Mouse (Mus musculus): ENCODE data around the gene Stpg3. TPM values are rescaled to one million over a fixed set of nuclear protein-coding genes. Genes with fewer than 3 reads are reported as not detected.
A peak's percentile ranks its signal among the peaks of the same experiment; 100 is the strongest.
"Not testable (repeated sequence)": the region's sequence is repeated elsewhere in the genome, so short reads cannot be mapped to it uniquely, and the experiment has no call there.

Gene Stpg3
- total and polyA plus RNA-seq, 2 experiments from 2014 or later = not detected

DNA sequence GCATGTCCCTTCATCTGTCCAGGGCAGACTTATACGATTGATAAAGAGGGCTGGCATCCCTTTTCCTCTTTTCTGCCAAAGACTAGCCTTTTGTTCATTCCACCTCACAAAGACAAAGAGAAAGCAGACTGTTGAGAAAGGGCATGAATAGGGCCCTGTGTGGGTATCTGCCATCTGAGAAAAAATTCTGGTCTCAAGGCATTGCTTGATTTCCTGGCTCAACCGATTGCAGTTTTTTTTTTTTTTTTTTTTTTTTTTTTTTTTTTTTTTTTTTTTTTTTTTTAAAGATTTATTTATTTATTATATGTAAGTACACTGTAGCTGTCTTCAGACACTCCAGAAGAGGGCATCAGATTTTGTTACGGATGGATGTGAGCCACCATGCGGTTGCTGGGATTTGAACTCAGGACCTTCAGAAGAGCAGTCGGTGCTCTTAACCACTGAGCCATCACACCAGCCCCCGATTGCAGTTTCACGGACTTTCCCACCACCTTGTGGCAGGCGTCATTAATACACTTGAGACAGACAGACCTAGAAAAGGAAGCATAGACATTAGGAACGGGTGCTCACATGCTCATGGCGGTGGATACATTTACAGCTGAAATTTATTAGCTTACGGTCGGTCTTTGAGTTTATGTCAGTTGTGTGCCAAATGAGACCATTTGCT is 42.1 kb upstream of the Stpg3 start:
- peak; percentile 44 for TF ChIP-seq CTCF (IDR thresholded peaks at IDR 0.05; ENCODE audit: low read depth)
- not testable (repeated sequence) for H3K27ac ChIP-seq; H3K27me3 ChIP-seq (ENCODE audit: insufficient read depth, low read length); DNase-seq (ENCODE audit: low spot score); H3K36me3 ChIP-seq (ENCODE audit: insufficient read depth, low read length); H3K9me3 ChIP-seq (ENCODE audit: low read length); ATAC-seq
- peak overlapping the region; percentile 76 for H3K4me2 ChIP-seq (ENCODE audit: low read depth, low read length)
- WGBS = 57% methylated on average over 11 of the region's 12 CpGs
- peak overlapping the region; percentile 89 for H3K4me3 ChIP-seq (ENCODE audit: low read length)
- H3K4me1 ChIP-seq (ENCODE audit: insufficient read depth, low read length) = peaks cover 13% of the 10 kb centered on the region
- peak overlapping the region; percentile 79 for H3K9ac ChIP-seq (replicated peaks; ENCODE audit: low read length)

DNA sequence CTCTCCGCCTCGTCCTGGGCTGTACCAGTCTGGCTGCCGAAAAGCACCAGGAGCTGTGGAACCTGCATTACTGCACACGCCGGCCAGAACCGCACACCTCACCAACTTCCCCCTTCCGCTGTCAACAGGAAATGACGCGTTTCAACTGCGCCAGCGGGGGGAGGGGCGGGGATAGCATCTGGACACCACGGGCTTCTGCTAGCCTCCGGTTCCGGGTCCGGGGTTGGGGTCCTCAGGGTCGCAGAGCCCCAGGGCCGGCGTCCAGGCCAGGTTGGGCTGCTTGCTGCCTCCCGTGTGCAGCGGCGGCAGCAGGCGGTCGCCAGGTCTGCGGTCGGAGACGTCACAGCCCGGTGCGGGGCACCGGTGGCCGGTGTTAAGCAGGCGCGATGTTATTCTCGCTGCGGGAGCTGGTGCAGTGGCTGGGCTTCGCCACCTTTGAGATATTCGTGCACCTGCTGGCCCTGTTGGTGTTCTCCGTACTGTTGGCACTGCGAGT is 40.9 kb upstream of the Stpg3 start, which contains the start of gene Tmem203:
TSS of gene Tmem203 (plus strand) at position 156 of the 496 bp plus-strand sequence.
- H3K4me1 ChIP-seq (ENCODE audit: insufficient read depth, low read length) = peaks cover 13% of the 10 kb centered on the region
- H3K27me3 ChIP-seq (ENCODE audit: insufficient read depth, low read length) = no peaks in the 10 kb centered on the region
- peaks cover 10% of the 10 kb centered on the region; the same call in 1 of the 2 replicates for H3K36me3 ChIP-seq (ENCODE audit: insufficient read depth, low read length)
- H3K4me2 ChIP-seq (ENCODE audit: low read depth, low read length) = peak within 1 kb of the TSS; percentile 76
- H3K27ac ChIP-seq = peak within 1 kb of the TSS; percentile 84
- H3K9ac ChIP-seq (replicated peaks; ENCODE audit: low read length) = peak within 1 kb of the TSS; percentile 79
- peak within 1 kb of the TSS; percentile 89 for H3K4me3 ChIP-seq (ENCODE audit: low read length)
- ATAC-seq (peak; percentile 91), DNase-seq (ENCODE audit: low spot score) (peak; percentile 94)
- H3K9me3 ChIP-seq (ENCODE audit: low read length) = no peaks in the 10 kb centered on the region
- WGBS = 0% methylated on average over 39 of the region's 39 CpGs
- no peak for TF ChIP-seq CTCF (IDR thresholded peaks at IDR 0.05; ENCODE audit: low read depth)

DNA sequence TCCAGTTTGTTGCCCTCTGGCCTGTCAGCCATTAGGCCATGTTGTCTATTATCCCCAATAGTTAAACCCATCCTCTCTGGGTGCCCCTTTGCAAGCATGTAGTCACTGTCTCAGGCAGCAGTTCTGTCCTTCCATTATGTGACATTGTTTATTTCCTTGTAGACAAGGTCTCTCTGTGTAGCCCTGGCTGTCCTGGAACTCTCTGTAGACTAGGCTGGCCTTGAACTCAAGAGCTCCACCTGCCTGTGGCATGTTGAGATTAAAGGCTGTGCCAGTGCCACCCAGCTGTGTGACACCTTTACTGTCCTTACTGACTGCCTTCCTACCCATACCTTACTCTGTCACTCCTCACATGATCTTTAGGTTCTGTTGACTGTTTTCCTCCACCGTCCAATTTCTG is 37.9 kb upstream of the Stpg3 start:
- Histone ChIP-seq H3K9me3 (ENCODE audit: low read length) (no peaks in the 10 kb centered on the region), H3K4me2 (ENCODE audit: low read depth, low read length) (no peak overlapping the region), H3K27ac (no peak overlapping the region), H3K4me3 (ENCODE audit: low read length) (no peak overlapping the region), H3K36me3 (ENCODE audit: insufficient read depth, low read length) (peaks cover 10% of the 10 kb centered on the region; the same call in 1 of the 2 replicates), H3K9ac (replicated peaks; ENCODE audit: low read length) (no peak overlapping the region), H3K27me3 (ENCODE audit: insufficient read depth, low read length) (no peaks in the 10 kb centered on the region), H3K4me1 (ENCODE audit: insufficient read depth, low read length) (peaks cover 13% of the 10 kb centered on the region)
- DNase-seq (ENCODE audit: low spot score) = no peak
- 85% methylated on average over 1 of the region's 1 CpGs for WGBS
- no peak for ATAC-seq
- TF ChIP-seq CTCF (IDR thresholded peaks at IDR 0.05; ENCODE audit: low read depth) = peak; percentile 54

DNA sequence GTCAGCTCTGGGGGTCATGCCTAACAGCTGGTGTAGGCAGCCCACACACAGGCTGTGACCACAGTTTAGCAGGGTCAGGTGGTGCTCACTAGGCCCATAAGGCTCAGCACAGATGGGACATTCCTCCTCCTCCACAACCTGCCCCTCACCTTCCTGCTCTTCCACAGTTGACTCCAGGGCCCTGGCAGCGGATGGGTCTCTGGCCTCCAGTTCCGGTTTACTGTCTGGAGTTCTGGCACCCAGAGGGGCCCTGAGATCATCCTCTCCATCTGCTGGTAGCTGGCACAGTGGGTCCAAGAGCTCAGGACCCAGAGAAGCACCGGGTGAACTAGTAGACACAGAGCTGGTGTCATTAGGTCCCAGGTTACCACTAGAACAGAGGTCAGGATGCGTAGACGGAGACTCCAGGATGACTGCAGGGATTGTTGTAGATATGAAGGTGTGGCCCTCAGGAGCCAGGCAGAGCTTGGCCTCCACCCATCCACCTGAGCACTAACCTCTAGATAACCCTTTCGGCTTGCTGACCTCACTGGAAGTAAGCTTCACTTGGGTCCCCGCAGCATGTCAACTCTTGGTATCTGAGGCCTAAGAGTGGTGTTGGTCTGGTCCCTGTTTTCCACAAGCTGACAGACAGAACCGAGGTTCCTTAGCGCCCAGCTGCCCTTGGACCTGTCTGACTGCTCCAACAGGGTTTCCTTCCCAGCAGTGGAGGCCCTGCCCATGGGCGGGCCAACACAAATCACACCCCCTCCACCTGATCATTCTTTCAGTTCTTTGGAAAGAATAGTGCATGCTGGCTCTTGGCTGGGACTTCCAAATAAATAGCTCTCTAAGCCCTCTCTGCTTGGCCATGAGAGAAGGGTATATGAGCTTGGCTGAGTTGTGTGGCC is 32.0 kb upstream of the Stpg3 start, which contains the start of gene AL732309.1:
TSS of gene AL732309.1 (minus strand) at position 681 of the 890 bp plus-strand sequence.
- WGBS = 92% methylated on average over 10 of the region's 10 CpGs
- Histone ChIP-seq H3K4me3 (ENCODE audit: low read length) (no peak within 1 kb of the TSS), H3K9me3 (ENCODE audit: low read length) (no peaks in the 10 kb centered on the region), H3K4me1 (ENCODE audit: insufficient read depth, low read length) (peaks cover 7% of the 10 kb centered on the region), H3K27ac (no peak within 1 kb of the TSS), H3K27me3 (ENCODE audit: insufficient read depth, low read length) (no peaks in the 10 kb centered on the region), H3K9ac (replicated peaks; ENCODE audit: low read length) (no peak within 1 kb of the TSS), H3K4me2 (ENCODE audit: low read depth, low read length) (no peak within 1 kb of the TSS), H3K36me3 (ENCODE audit: insufficient read depth, low read length) (peaks cover 13% of the 10 kb centered on the region; the same call in 1 of the 2 replicates)
- DNase-seq (ENCODE audit: low spot score) (no peak), ATAC-seq (no peak)
- no peak for TF ChIP-seq CTCF (IDR thresholded peaks at IDR 0.05; ENCODE audit: low read depth)

DNA sequence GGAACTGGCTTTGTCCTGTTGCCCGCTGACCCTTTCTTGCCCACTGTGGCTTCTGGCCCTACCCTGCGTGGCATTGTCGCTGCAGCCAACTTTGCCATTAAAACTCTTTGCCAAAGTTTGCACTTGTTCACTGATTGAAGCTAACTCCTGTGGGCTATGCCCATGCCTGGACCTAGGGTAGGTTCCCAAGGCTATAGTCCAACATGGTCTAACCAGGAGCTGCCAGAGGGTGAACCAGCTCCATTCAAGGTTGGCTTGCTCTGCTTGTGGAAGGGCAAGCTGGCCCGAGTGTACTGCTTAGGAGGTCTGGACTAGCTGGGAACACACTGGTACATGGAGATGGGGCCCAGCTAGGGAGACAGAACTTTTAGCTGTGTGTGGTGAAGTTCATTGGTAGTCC is 29.7 kb upstream of the Stpg3 start:
- Histone ChIP-seq H3K9me3 (ENCODE audit: low read length) (no peaks in the 10 kb centered on the region), H3K4me2 (ENCODE audit: low read depth, low read length) (no peak overlapping the region), H3K9ac (replicated peaks; ENCODE audit: low read length) (no peak overlapping the region), H3K27ac (no peak overlapping the region), H3K27me3 (ENCODE audit: insufficient read depth, low read length) (no peaks in the 10 kb centered on the region), H3K4me3 (ENCODE audit: low read length) (no peak overlapping the region), H3K36me3 (ENCODE audit: insufficient read depth, low read length) (peaks cover 5% of the 10 kb centered on the region; the same call in 1 of the 2 replicates), H3K4me1 (ENCODE audit: insufficient read depth, low read length) (peaks cover 12% of the 10 kb centered on the region)
- no peak for TF ChIP-seq CTCF (IDR thresholded peaks at IDR 0.05; ENCODE audit: low read depth)
- 91% methylated on average over 4 of the region's 4 CpGs for WGBS
- ATAC-seq (no peak), DNase-seq (ENCODE audit: low spot score) (no peak)

DNA sequence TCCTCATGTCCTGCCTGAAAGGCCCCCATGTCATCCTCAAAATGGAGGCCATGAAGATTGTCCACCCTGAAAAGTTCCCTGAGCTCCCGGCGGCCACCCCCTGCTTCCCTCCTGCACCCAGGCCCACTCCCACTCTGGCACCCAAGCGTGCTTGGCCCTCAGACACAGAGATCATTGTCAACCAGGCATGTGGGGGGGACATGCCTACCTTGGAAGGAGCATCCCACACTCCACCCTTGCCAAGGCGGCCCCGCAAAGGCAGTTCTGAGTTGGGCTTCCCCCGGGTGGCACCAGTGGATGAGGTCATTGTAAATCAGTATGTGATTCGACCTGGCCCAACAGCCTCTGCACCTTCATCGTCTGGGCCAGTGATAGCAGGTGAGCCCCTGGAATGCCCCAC is 28.9 kb upstream of the Stpg3 start:
- H3K36me3 ChIP-seq (ENCODE audit: insufficient read depth, low read length) = peaks cover 5% of the 10 kb centered on the region; the same call in 1 of the 2 replicates
- no peak for TF ChIP-seq CTCF (IDR thresholded peaks at IDR 0.05; ENCODE audit: low read depth)
- peak overlapping the region; percentile 56 for H3K4me3 ChIP-seq (ENCODE audit: low read length)
- WGBS = 78% methylated on average over 8 of the region's 8 CpGs
- H3K9me3 ChIP-seq (ENCODE audit: low read length) = no peaks in the 10 kb centered on the region
- H3K27me3 ChIP-seq (ENCODE audit: insufficient read depth, low read length) = no peaks in the 10 kb centered on the region
- no peak overlapping the region for H3K27ac ChIP-seq
- ATAC-seq (no peak), DNase-seq (ENCODE audit: low spot score) (no peak)
- peak overlapping the region; percentile 88 for H3K4me2 ChIP-seq (ENCODE audit: low read depth, low read length)
- peaks cover 12% of the 10 kb centered on the region for H3K4me1 ChIP-seq (ENCODE audit: insufficient read depth, low read length)
- H3K9ac ChIP-seq (replicated peaks; ENCODE audit: low read length) = peak overlapping the region; percentile 73; the same call in 1 of the 2 replicates
